Comparison of ENCODE assay signal across 34 mouse cellular contexts in genomic region chr17:87214523-87214922, GRCm38 (mm10).
"Had no signal": no experiment of that assay in that cellular context is flagged by ENCODE, and none has a peak within 500 bp of the region (broad histone marks: within the 10 kb centered on the region; RNA-seq: fewer than 3 reads in every experiment).

No protein-coding gene starts in this region.

- H3K9ac ChIP-seq: heart, embryonic 12.5 days; heart, embryonic 13.5 days; heart, embryonic 15.5 days; hindbrain, embryonic 12.5 days; hindbrain, embryonic 13.5 days; hindbrain, embryonic 14.5 days; hindbrain, embryonic 15.5 days; intestine, embryonic 15.5 days; kidney, embryonic 15.5 days had no signal

- H3K36me3 ChIP-seq: heart, embryonic 12.5 days; heart, embryonic 13.5 days; heart, embryonic 15.5 days; hindbrain, embryonic 10.5 days; hindbrain, embryonic 12.5 days; hindbrain, embryonic 13.5 days; hindbrain, embryonic 15.5 days; intestine, embryonic 15.5 days; kidney, embryonic 15.5 days had no signal

- H3K4me3 ChIP-seq: heart, embryonic 12.5 days; heart, embryonic 13.5 days; heart, embryonic 15.5 days; hindbrain, embryonic 10.5 days; hindbrain, embryonic 12.5 days; hindbrain, embryonic 13.5 days; hindbrain, embryonic 15.5 days; intestine, embryonic 15.5 days; kidney, embryonic 15.5 days; layer of hippocampus, adult 2 months had no signal

- DNase-seq: heart, postnatal 10 days; heart, postnatal 14 days; heart, postnatal 36 days; heart, postnatal 4 days; kidney, adult 11 months; kidney, adult 18-20 months; kidney, adult 2 months; kidney, adult 8-10 months; kidney, adult 9 months; kidney, postnatal 10 days; kidney, postnatal 14 days; kidney, postnatal 25 days; kidney, postnatal 36 days; kidney, postnatal 4 days; layer of hippocampus, adult 9-11 months; layer of hippocampus, postnatal 36 days had no signal

- H3K27me3 ChIP-seq: heart, embryonic 13.5 days; heart, embryonic 15.5 days; hindbrain, embryonic 12.5 days; hindbrain, embryonic 13.5 days; hindbrain, embryonic 15.5 days; intestine, embryonic 15.5 days; kidney, embryonic 15.5 days had no signal

- H3K27ac ChIP-seq: heart, embryonic 13.5 days; heart, embryonic 15.5 days; hindbrain, embryonic 10.5 days; hindbrain, embryonic 12.5 days; hindbrain, embryonic 13.5 days; hindbrain, embryonic 14.5 days; hindbrain, embryonic 15.5 days; hindbrain, postnatal 0 days; intestine, embryonic 15.5 days; kidney, embryonic 15.5 days; kidney, postnatal 0 days; layer of hippocampus, adult 2 months had no signal

- H3K4me2 ChIP-seq: heart, embryonic 11.5 days; heart, embryonic 12.5 days; heart, embryonic 13.5 days; heart, embryonic 15.5 days; hindbrain, embryonic 12.5 days; hindbrain, embryonic 13.5 days; hindbrain, embryonic 14.5 days; hindbrain, embryonic 15.5 days; intestine, embryonic 15.5 days; kidney, embryonic 15.5 days had no signal

- H3K4me1 ChIP-seq: heart, embryonic 12.5 days; heart, embryonic 13.5 days; heart, embryonic 15.5 days; hindbrain, embryonic 12.5 days; hindbrain, embryonic 13.5 days; hindbrain, embryonic 15.5 days; intestine, embryonic 15.5 days; kidney, embryonic 15.5 days had no signal

- ATAC-seq: hindbrain, embryonic 16.5 days; hindbrain, postnatal 0 days; inflammation-experienced regulatory T-cells, adult 6 months; intestine, embryonic 15.5 days; intestine, embryonic 16.5 days; intestine, postnatal 0 days had no signal

- H3K9me3 ChIP-seq: heart, embryonic 13.5 days; heart, embryonic 15.5 days; hindbrain, embryonic 10.5 days; hindbrain, embryonic 12.5 days; hindbrain, embryonic 13.5 days; hindbrain, embryonic 15.5 days; intestine, embryonic 15.5 days; kidney, embryonic 15.5 days had no signal
